In the genomic region with DNA sequence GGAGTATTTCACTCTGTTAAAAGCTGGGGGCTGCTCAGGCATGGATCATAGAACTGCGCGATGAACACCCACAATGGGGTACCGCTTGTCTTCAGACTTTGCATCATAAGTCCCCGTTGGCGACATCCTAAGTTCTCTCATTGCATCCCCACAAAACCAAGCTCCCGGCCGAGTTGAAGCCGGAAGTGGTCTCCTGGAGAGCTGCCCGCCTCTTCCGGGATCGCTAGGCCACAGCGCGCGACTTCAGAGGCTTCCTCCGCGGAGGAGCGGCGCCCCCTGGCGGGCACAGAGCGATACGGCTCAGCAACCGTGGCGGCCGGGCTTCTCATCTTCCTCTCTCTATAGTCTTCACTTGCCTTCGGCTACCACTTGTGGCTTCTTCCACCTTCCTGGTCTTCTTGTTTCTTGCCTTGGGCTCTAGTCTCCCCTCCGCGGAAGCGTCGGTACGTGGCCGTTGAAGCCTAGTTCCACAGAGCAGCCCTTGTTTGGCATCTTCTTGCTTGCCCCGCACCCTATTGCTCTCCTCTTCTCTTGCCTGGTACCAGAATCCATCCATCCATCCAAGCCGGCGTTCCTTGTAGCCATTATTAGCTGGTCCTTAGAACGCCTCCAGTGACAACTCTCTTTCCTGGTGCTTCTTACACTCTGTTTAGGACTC, we compare ENCODE assay signal across 8 mouse cellular contexts. TPM values are rescaled to one million over a fixed set of nuclear protein-coding genes. Genes with fewer than 3 reads are reported as not detected.
DNase-seq lines count a peak whose midpoint lies in the region; ATAC-seq lines count a peak whose summit lies in the region.

No protein-coding gene starts in this region.

- peak; percentile 93 for DNase-seq in 416B (ENCODE audit: low read depth)
- DNase-seq in adrenal gland, postnatal 4 days (ENCODE audit: low spot score in 2 of 2), result peak; percentile 81 to 88
- DNase-seq in embryonic facial prominence, embryonic 14.5 days (ENCODE audit: low spot score), result peak; percentile 95
- DNase-seq in heart, adult 9 months (ENCODE audit: low spot score in 2 of 2), result peak; percentile 81 to 90
- peak; percentile 94 for DNase-seq in liver
- DNase-seq in monocyte, adult 2 months (ENCODE audit: low read depth in 1 of 2, low spot score in 2 of 2), result peak; percentile 78 to 85
- peak; percentile 86 to 94 for DNase-seq in spleen, postnatal 14 days (ENCODE audit: low spot score in 2 of 2)

- H3K9ac ChIP-seq in embryonic facial prominence, embryonic 14.5 days (ENCODE audit: low read depth, low read length), result peak overlapping the region; percentile 68
- peak overlapping the region; percentile 62 for H3K9ac ChIP-seq in kidney, embryonic 14.5 days (ENCODE audit: low read depth, low read length)

- peak overlapping the region; percentile 41 for H3K4me3 ChIP-seq in embryonic facial prominence, embryonic 14.5 days (ENCODE audit: low read depth, low read length)
- peak overlapping the region; percentile 34 for H3K4me3 ChIP-seq in kidney, embryonic 14.5 days (ENCODE audit: low read length)

- peaks cover 2% of the 10 kb centered on the region; the same call in 1 of the 2 replicates for H3K4me1 ChIP-seq in embryonic facial prominence, embryonic 14.5 days (ENCODE audit: control insufficient read depth, insufficient read depth, low read length)
- H3K4me1 ChIP-seq in kidney, embryonic 14.5 days (ENCODE audit: control insufficient read depth, insufficient read depth, low read length), result 0 out of 2 replicates have a peak, but pooled peaks cover 6% of the 10 kb centered on the region

- H3K4me2 ChIP-seq in embryonic facial prominence, embryonic 14.5 days (ENCODE audit: low read depth, low read length), result peak overlapping the region; percentile 83
- H3K4me2 ChIP-seq in kidney, embryonic 14.5 days (replicated peaks; ENCODE audit: low read depth, low read length), result peak overlapping the region; percentile 52

- peak overlapping the region; percentile 77 for H3K27ac ChIP-seq in embryonic facial prominence, embryonic 14.5 days (replicated peaks; ENCODE audit: low read depth, low read length)
- H3K27ac ChIP-seq in kidney, embryonic 14.5 days (ENCODE audit: low read depth, low read length), result no peak overlapping the region

- no peaks in the 10 kb centered on the region for H3K36me3 ChIP-seq in embryonic facial prominence, embryonic 14.5 days (ENCODE audit: control insufficient read depth, insufficient read depth, low read length)
- H3K36me3 ChIP-seq in kidney, embryonic 14.5 days (ENCODE audit: control insufficient read depth, insufficient read depth, low read length), result no peaks in the 10 kb centered on the region

- no peaks in the 10 kb centered on the region for H3K27me3 ChIP-seq in embryonic facial prominence, embryonic 14.5 days (replicated peaks; ENCODE audit: control insufficient read depth, insufficient read depth, low read length)
- no peaks in the 10 kb centered on the region for H3K27me3 ChIP-seq in kidney, embryonic 14.5 days (ENCODE audit: control insufficient read depth, insufficient read depth, low read length)

- H3K9me3 ChIP-seq in embryonic facial prominence, embryonic 14.5 days (ENCODE audit: control insufficient read depth, low read length), result no peaks in the 10 kb centered on the region
- H3K9me3 ChIP-seq in kidney, embryonic 14.5 days (ENCODE audit: control insufficient read depth, low read length), result no peaks in the 10 kb centered on the region

- ATAC-seq in embryonic facial prominence, embryonic 14.5 days (ENCODE audit: low read depth), result peak; percentile 85
- ATAC-seq in kidney, embryonic 14.5 days (ENCODE audit: low FRiP score, low TSS enrichment), result peak; percentile 86

- 4% methylated on average over 34 of the region's 35 CpGs for WGBS in embryonic facial prominence, embryonic 14.5 days
- 4% methylated on average over 35 of the region's 35 CpGs for WGBS in kidney, embryonic 14.5 days

RNA-seq across cellular contexts. Expression of gene Gnai2, which starts 9.5 kb away (rescaled TPM):
- 100 to 1,000 TPM; 345 to 390 TPM for total RNA-seq in adrenal gland, postnatal 4 days (2021)
- 380 and 416 TPM in 2 replicates for polyA plus RNA-seq in embryonic facial prominence, embryonic 14.5 days (2014; fragmentation: Nextera tagmentation; extraction: Ambion mirVana)
- polyA plus RNA-seq in kidney, embryonic 14.5 days (2014; fragmentation: Nextera tagmentation; extraction: Ambion mirVana), result 386 and 445 TPM in 2 replicates

RNA-seq across cellular contexts. Expression of gene Slc38a3, which starts 24.7 kb away (rescaled TPM):
- 10 to 100 TPM; 10.1 to 37.4 TPM for total RNA-seq in adrenal gland, postnatal 4 days (2021)
- polyA plus RNA-seq in embryonic facial prominence, embryonic 14.5 days (2014; fragmentation: Nextera tagmentation; extraction: Ambion mirVana), result 7.0 and 7.8 TPM in 2 replicates
- 4.8 and 6.5 TPM in 2 replicates for polyA plus RNA-seq in kidney, embryonic 14.5 days (2014; fragmentation: Nextera tagmentation; extraction: Ambion mirVana)

RNA-seq across cellular contexts. Expression of gene Gnat1, which starts 34.9 kb away (rescaled TPM):
- 1 to 10 TPM in 1 of 2 experiments, under 1 TPM in 1; 0.73 to 1.6 TPM for total RNA-seq in adrenal gland, postnatal 4 days (2021)
- polyA plus RNA-seq in embryonic facial prominence, embryonic 14.5 days (2014; fragmentation: Nextera tagmentation; extraction: Ambion mirVana), result 0.79 and 1.5 TPM in 2 replicates
- polyA plus RNA-seq in kidney, embryonic 14.5 days (2014; fragmentation: Nextera tagmentation; extraction: Ambion mirVana), result 4.7 and 5.3 TPM in 2 replicates

RNA-seq across cellular contexts. Expression of gene Sema3b, which starts 35.6 kb away (rescaled TPM):
- 10 to 100 TPM; 16.9 to 19.4 TPM for total RNA-seq in adrenal gland, postnatal 4 days (2021)
- polyA plus RNA-seq in embryonic facial prominence, embryonic 14.5 days (2014; fragmentation: Nextera tagmentation; extraction: Ambion mirVana), result 18.0 and 18.2 TPM in 2 replicates
- polyA plus RNA-seq in kidney, embryonic 14.5 days (2014; fragmentation: Nextera tagmentation; extraction: Ambion mirVana), result 6.4 and 9.5 TPM in 2 replicates

RNA-seq across cellular contexts. Expression of gene Ifrd2, which starts 57.2 kb away (rescaled TPM):
- 10 to 100 TPM; 40.9 to 41.4 TPM for total RNA-seq in adrenal gland, postnatal 4 days (2021)
- 46.7 and 52.3 TPM in 2 replicates for polyA plus RNA-seq in embryonic facial prominence, embryonic 14.5 days (2014; fragmentation: Nextera tagmentation; extraction: Ambion mirVana)
- 59.1 and 61.4 TPM in 2 replicates for polyA plus RNA-seq in kidney, embryonic 14.5 days (2014; fragmentation: Nextera tagmentation; extraction: Ambion mirVana)
